Mouse (Mus musculus): ENCODE data around the gene Rffl. TPM values are rescaled to one million over a fixed set of nuclear protein-coding genes. Genes with fewer than 3 reads are reported as not detected.

Rffl gene
- polyA plus RNA-seq (2015; fragmentation: Nextera tagmentation; extraction: Ambion mirVana), result 8.7 and 10.0 TPM in 2 replicates

DNA sequence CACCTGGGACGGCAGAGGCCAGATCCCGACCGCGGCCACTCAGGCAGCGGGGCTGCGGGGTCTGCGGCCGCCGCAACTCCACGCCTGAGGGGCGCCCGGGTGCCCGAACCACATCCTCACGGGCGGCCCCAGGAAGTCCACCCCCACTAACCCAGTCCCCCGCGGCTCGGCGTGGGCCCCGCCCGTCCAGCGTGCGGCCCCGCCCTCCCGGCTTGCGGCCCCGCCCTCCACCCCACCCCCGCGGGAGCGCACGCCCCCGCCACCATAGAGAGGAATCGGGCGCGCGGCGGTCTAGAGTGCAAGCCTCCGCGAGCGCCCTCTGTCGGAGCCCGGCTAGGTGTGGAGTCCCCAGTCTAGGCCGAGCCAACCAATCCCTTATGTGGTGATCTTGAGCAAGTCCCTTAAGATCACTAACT is at the start of gene Rffl:
Rffl (minus strand) TSS at position 180 of the 416 bp plus-strand sequence.
- ATAC-seq (replicated peaks), result peak; percentile 98
- Histone ChIP-seq H3K27me3 (no peaks in the 10 kb centered on the region), H3K9me3 (no peaks in the 10 kb centered on the region), H3K4me3 (peak within 1 kb of the TSS; percentile 81), H3K4me2 (replicated peaks) (peak within 1 kb of the TSS; percentile 85), H3K36me3 (no peaks in the 10 kb centered on the region), H3K4me1 (peaks cover 24% of the 10 kb centered on the region), H3K27ac (replicated peaks) (peak within 1 kb of the TSS; percentile 44; the same call in 1 of the 2 replicates), H3K9ac (replicated peaks) (peak within 1 kb of the TSS; percentile 69)
- under 1% methylated on average over 42 of the region's 43 CpGs for WGBS

DNA sequence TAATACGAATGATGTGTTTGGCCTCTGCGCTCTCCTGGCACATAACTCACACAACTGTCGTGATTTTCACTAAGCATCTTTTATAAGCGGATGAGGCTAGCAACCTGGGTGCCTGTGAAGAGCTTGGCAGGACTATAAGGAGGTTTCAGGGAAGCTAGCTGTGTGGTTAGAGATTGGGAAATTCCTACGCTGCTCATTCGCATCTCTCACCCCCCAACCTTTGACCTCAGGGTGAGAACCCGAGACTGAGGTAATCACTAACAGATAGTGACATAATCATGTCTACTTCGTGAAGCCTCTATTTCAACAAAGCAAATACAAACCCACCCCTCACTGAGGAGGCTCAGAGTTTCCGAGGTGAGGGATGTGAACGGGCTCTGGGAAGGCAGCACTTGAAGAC is 49.8 kb upstream of the Rffl start:
- Histone ChIP-seq H3K9ac (replicated peaks) (no peak overlapping the region), H3K4me3 (no peak overlapping the region), H3K36me3 (no peaks in the 10 kb centered on the region), H3K4me1 (no peaks in the 10 kb centered on the region), H3K9me3 (no peaks in the 10 kb centered on the region), H3K27ac (replicated peaks) (no peak overlapping the region), H3K4me2 (replicated peaks) (no peak overlapping the region), H3K27me3 (no peaks in the 10 kb centered on the region)
- ATAC-seq (replicated peaks), result no peak
- WGBS, result 74% methylated on average over 10 of the region's 10 CpGs

DNA sequence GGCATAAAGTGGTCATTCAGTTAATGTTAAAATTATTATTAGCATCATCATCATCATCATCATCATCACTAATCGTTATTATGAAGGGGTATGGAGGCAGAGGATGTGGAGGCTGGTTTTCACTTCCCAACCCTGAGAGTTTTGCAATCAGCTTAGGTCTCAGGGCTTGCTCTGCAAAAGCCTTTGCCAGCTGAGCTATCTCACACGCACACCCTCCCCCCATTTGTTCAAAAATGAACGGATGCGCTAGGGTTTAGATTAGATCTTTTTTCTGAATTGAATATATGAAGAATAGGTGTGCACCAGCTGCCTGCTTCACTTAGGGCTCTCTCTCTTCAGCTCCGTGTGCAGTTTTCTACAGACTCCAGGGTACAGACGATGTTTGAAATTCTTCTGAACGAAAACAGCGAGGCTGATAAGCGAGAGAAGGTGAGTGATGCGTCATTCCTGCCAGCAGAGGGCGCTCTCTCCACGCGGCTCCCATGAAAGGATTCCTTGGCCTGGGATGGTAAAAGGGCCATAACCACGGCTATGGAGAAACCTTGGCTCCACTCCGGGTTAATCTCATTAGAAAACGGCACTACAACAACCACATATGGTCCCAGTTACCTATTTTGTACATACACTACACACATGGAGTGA is 43.8 kb upstream of the Rffl start:
- H3K9ac ChIP-seq (replicated peaks), result no peak overlapping the region
- H3K27ac ChIP-seq (replicated peaks), result no peak overlapping the region
- 8% methylated on average over 16 of the region's 16 CpGs for WGBS
- H3K36me3 ChIP-seq, result no peaks in the 10 kb centered on the region
- no peaks in the 10 kb centered on the region for H3K9me3 ChIP-seq
- peak overlapping the region; percentile 14; the same call in 1 of the 2 replicates for H3K4me3 ChIP-seq
- H3K27me3 ChIP-seq, result no peaks in the 10 kb centered on the region
- H3K4me2 ChIP-seq (replicated peaks), result peak overlapping the region; percentile 38
- peak; percentile 60 for ATAC-seq (replicated peaks)
- H3K4me1 ChIP-seq, result no peaks in the 10 kb centered on the region

DNA sequence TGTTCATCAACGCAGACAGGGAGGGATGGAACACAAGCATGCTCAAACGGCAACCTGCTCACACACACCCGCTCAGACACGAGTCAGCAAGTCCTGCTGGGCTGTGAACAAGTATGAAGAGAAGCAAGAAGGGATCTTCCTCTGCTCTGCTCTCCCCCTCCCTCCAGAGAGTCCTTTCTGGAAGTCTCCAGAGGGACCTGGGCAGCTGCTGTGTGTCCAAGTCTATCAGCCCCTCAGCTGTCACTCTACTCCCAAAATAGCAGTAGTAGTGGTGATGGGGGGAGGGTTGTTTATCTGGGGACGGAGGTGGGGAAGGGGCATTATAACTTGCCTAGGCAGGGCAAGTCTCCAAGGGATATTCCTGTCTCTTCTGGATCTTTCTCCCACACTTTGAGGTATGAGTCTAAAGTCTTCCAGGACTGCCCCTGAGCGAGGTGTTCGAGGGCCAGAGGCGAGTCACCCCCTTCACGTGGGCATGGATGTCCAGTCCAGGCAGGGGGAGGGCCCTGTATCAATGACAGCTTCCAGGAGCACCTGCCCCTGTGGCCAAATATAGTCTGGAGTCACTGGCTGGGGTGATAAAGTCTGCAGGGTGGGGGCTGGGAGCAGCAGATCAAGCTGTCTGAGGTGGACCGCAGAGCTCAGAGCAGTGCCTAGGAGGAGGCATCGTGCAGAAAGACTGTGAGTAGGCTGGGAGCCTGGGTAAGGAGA is 39.8 kb upstream of the Rffl start:
- no peaks in the 10 kb centered on the region for H3K36me3 ChIP-seq
- no peak overlapping the region for H3K4me3 ChIP-seq
- H3K27ac ChIP-seq (replicated peaks), result no peak overlapping the region
- H3K9ac ChIP-seq (replicated peaks), result no peak overlapping the region
- ATAC-seq (replicated peaks), result no peak
- no peaks in the 10 kb centered on the region for H3K27me3 ChIP-seq
- peaks cover 14% of the 10 kb centered on the region for H3K4me1 ChIP-seq
- 91% methylated on average over 11 of the region's 11 CpGs for WGBS
- no peaks in the 10 kb centered on the region for H3K9me3 ChIP-seq
- H3K4me2 ChIP-seq (replicated peaks), result no peak overlapping the region

DNA sequence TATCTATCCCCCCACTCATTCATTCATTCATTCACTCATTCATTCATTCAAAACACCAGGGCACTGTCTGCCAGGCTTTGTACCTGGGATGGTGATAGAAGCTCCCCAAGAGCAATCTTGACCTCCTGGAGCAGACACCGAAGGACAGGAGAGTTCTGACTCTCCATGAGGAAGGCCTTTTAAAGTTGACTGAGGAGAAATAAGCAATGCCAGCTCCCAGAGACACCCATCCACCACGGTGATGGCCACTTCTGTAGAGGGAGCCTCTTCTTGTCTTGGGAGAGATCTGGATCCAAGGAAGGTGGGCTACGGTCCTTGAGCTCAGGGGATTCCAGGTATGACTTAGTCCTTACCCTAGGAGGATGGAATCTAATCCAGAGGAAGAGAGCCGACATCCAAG is 39.2 kb upstream of the Rffl start, which contains the start of gene Unc45b:
Unc45b (plus strand) TSS at position 301 of the 400 bp plus-strand sequence.
- no peaks in the 10 kb centered on the region for H3K9me3 ChIP-seq
- peaks cover 14% of the 10 kb centered on the region for H3K4me1 ChIP-seq
- no peak within 1 kb of the TSS for H3K4me3 ChIP-seq
- no peak for ATAC-seq (replicated peaks)
- peaks cover 4% of the 10 kb centered on the region; the same call in 1 of the 2 replicates for H3K36me3 ChIP-seq
- H3K4me2 ChIP-seq (replicated peaks), result no peak within 1 kb of the TSS
- H3K27me3 ChIP-seq, result no peaks in the 10 kb centered on the region
- no peak within 1 kb of the TSS for H3K9ac ChIP-seq (replicated peaks)
- 89% methylated on average over 4 of the region's 4 CpGs for WGBS
- H3K27ac ChIP-seq (replicated peaks), result no peak within 1 kb of the TSS

DNA sequence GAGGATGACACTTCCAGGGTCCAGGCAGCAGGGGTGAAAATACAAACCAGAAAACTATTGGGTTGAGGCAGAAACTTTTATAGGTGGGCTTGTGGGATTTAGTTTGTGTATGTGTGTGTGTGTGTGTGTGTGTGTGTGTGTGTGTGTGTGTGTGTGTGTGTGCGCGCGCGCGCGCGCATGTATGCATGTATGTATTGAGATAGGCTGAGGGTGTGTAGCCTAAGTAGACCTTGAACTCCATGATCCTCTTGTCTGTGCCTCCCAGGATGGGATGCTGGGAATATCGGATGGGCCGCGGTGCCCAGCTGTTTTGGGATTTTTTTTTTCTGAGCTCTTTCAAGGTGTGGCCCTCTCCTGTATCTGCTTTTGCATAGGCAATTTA is 37.6 kb upstream of the Rffl start:
- Histone ChIP-seq H3K4me2 (replicated peaks) (peak overlapping the region; percentile 61), H3K9ac (replicated peaks) (peak overlapping the region; percentile 82; the same call in 1 of the 2 replicates), H3K4me3 (peak overlapping the region; percentile 90), H3K4me1 (peaks cover 14% of the 10 kb centered on the region), H3K36me3 (peaks cover 20% of the 10 kb centered on the region), H3K27me3 (no peaks in the 10 kb centered on the region), H3K27ac (replicated peaks) (no peak overlapping the region), H3K9me3 (no peaks in the 10 kb centered on the region)
- ATAC-seq (replicated peaks), result peak; percentile 46
- 59% methylated on average over 10 of the region's 10 CpGs for WGBS

DNA sequence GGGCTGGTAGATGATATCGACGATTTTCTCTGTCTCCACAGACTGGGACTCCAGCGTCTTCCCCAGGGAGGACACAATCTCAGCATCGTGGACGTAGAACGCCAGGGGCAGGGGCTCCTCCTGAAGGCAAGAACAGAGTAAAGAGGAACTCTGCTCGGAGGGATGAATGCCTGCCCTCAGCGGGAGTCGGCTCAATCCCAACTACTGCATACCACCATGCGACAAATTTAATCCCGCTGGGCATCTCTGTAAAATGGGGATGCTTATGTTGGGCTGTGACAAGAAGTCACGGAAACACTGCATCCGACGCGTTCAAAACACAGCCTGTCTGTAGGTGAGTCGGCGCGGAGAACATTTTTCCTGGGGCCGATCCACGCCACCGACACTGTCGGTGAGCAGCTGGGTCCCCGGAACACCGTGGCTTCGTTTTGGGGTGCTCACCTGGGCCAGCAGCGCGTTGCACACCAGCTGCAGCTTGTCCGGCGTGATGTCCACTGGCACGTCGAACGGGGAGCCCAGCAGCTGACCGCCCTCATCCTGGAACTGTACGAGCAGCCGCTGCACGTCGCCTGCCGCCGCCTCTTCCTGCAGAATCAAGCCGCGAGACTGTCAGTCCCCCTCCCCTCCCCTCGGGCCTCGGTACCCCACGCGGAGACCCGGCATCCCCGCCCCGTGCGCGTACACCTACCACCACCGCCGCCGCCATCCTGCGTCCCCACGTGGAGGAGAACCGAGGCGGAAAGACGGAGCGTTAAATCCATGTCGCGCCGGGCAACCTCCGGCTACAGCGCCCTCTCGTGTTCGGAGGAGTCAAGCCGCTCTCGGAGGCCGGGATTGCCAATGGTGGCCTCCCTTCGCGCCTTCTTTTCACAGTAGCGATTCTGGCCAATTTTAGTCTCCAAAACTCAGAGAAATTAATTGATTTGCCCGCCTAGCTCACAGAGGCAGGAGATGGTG is 36.9 kb upstream of the Rffl start, which contains the start of gene Nle1:
Nle1 (minus strand) TSS at position 761 of the 957 bp plus-strand sequence.
- WGBS, result 1% methylated on average over 73 of the region's 73 CpGs
- peaks cover 14% of the 10 kb centered on the region for H3K4me1 ChIP-seq
- peak; percentile 91 for ATAC-seq (replicated peaks)
- H3K36me3 ChIP-seq, result peaks cover 26% of the 10 kb centered on the region
- H3K4me2 ChIP-seq (replicated peaks), result peak within 1 kb of the TSS; percentile 61
- H3K4me3 ChIP-seq, result peak within 1 kb of the TSS; percentile 90
- H3K9ac ChIP-seq (replicated peaks), result peak within 1 kb of the TSS; percentile 82
- H3K27me3 ChIP-seq, result no peaks in the 10 kb centered on the region
- no peaks in the 10 kb centered on the region for H3K9me3 ChIP-seq
- H3K27ac ChIP-seq (replicated peaks), result no peak within 1 kb of the TSS; the same call in 1 of the 2 replicates

DNA sequence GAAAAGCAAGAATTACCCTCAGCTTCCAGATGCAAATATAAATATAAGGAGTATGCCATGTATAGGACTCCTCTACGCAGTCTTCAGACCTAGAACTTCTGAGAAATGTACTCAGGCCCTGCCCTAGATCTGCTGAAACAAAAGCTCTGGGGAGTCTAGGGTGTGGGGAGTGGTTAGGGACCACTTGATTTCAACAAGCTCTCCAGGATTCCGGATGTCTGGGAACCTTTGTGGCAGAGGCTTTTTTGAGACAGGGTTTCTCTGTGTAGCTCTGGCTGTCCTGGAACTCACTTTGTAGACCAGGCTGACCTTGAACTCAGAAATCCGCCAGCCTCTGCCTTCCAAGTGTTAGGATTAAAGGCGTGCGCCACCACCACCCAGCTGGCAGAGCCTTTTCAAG is 34.8 kb upstream of the Rffl start:
- H3K27ac ChIP-seq (replicated peaks), result no peak overlapping the region
- H3K4me1 ChIP-seq, result peaks cover 14% of the 10 kb centered on the region
- no peak overlapping the region for H3K4me3 ChIP-seq
- H3K9ac ChIP-seq (replicated peaks), result no peak overlapping the region
- no peak overlapping the region for H3K4me2 ChIP-seq (replicated peaks)
- peaks cover 39% of the 10 kb centered on the region for H3K36me3 ChIP-seq
- 93% methylated on average over 5 of the region's 5 CpGs for WGBS
- H3K27me3 ChIP-seq, result no peaks in the 10 kb centered on the region
- no peaks in the 10 kb centered on the region for H3K9me3 ChIP-seq
- ATAC-seq (replicated peaks), result no peak

DNA sequence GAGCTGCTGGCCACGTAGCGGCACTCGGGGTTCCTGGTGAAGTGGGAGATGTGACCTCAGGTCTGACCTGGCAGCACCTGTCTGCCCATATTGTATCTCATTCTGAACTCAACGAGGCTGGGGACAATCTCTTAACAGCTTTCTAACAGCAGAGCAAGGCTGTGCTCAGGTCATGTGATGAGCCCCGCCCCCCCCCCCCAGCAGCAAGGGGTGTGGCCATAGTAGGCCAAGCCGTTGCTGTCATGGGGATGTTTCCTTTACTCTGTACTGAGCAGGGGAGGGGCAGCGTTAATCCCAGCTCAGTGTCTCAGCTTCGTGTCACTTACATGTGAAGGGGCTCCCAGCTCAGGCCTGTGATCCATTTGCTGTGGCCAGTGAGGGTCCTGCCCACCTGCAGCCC is 33.9 kb upstream of the Rffl start:
- Histone ChIP-seq H3K4me1 (peaks cover 14% of the 10 kb centered on the region), H3K4me3 (no peak overlapping the region), H3K36me3 (peaks cover 48% of the 10 kb centered on the region), H3K4me2 (replicated peaks) (no peak overlapping the region), H3K9ac (replicated peaks) (no peak overlapping the region), H3K27ac (replicated peaks) (no peak overlapping the region), H3K9me3 (no peaks in the 10 kb centered on the region), H3K27me3 (no peaks in the 10 kb centered on the region)
- WGBS, result 71% methylated on average over 8 of the region's 8 CpGs
- no peak for ATAC-seq (replicated peaks)

DNA sequence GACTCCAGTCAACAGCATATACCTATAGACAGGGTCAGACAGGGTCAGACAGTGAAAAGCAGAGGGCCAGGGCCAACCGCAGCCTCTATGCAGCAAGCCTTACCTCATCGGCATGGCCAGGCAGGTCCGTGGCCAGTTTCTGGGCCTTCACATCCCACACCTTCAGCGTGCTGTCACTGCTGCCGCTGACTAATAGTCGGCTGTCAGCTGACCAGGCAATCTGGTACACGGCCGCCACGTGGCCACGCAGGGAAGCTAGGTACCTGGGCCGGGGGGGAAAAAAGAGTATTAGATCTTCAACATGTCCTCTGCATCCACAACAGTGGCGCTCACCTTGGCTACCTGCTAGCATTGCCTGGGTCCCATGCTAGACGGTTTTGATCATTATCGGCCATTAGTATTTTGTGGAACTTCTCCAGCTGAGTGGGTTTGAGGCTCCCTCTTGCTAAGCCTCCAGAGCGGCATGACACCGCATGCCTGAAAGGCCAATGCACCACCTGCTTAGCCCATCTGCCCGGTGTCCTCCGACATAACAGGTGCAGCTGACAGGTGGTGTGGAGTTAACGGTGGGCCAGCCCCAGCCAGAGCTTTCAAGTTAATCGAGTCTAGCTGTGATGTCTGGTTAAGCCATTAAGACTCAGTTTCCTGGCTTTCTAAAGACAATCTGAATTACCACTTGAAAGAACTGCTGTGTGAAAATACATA is 30.7 kb upstream of the Rffl start:
- H3K27ac ChIP-seq (replicated peaks), result no peak overlapping the region
- no peak for ATAC-seq (replicated peaks)
- H3K4me1 ChIP-seq, result no peaks in the 10 kb centered on the region
- H3K4me2 ChIP-seq (replicated peaks), result no peak overlapping the region
- no peaks in the 10 kb centered on the region for H3K9me3 ChIP-seq
- 94% methylated on average over 20 of the region's 20 CpGs for WGBS
- no peak overlapping the region for H3K9ac ChIP-seq (replicated peaks)
- no peak overlapping the region for H3K4me3 ChIP-seq
- H3K27me3 ChIP-seq, result no peaks in the 10 kb centered on the region
- peaks cover 58% of the 10 kb centered on the region for H3K36me3 ChIP-seq

DNA sequence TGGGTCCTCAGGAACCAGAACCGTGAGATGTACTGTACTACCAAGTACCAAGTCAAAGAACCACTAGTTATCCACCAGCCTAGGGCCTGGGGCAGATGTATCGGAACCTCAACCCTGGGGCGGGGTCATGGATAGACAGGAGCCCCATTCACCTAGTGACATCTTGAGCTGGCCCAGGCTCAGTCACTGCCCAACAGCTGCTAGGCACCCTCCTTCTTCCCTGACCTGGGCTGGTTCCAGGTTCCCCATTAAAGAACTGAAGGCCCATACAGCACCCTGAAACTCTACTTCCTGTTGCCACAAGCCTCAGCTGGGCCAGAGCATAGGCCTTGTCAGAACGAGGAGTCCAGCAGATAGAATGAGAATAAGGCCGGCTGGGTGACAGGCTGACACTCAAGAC is 28.7 kb upstream of the Rffl start:
- H3K4me1 ChIP-seq, result no peaks in the 10 kb centered on the region
- H3K4me3 ChIP-seq, result no peak overlapping the region
- 96% methylated on average over 5 of the region's 5 CpGs for WGBS
- H3K27ac ChIP-seq (replicated peaks), result no peak overlapping the region
- H3K9ac ChIP-seq (replicated peaks), result no peak overlapping the region
- H3K36me3 ChIP-seq, result peaks cover 49% of the 10 kb centered on the region
- no peaks in the 10 kb centered on the region for H3K27me3 ChIP-seq
- H3K9me3 ChIP-seq, result no peaks in the 10 kb centered on the region
- no peak overlapping the region for H3K4me2 ChIP-seq (replicated peaks)
- no peak for ATAC-seq (replicated peaks)

All from forebrain, embryonic 15.5 days (tissue).